Mouse (Mus musculus): ENCODE measurements at regions not wholly inside any gene's neighbourhood (a gene's known extent, or its start where the extent isn't known, plus 50 kb on each side); places are given as distances from the start of the nearest gene placed in this dataset.

DNA sequence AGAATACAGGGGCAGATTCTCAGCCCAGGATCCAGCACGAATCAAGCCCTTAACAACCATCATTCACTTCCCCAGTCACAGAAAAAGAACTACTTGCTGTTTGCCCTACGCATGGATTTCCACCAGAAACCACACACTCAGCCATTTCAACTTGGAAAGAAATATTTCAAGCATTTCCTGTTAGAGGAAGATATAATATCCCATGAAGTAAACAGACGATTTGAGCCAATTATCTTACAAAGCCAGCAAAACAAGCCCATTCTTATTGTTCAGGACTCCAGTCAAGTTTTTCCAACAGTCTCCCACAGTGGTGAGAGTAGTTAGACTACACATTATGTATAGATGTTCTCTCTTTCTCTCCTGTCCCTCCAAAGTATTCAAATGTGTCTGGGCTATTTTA lies 324.1 kb downstream of the Rnd3 start:
- 50% methylated on average over 3 of the region's 3 CpGs for WGBS
- TF ChIP-seq POLR2A (IDR thresholded peaks at IDR 0.05; ENCODE audit: insufficient read depth, low read depth, low read length) (no peak), CTCF (IDR thresholded peaks at IDR 0.05; ENCODE audit: insufficient read depth, low read depth, low read length) (no peak)
- no peaks in the 10 kb centered on the region for H3K4me1 ChIP-seq (ENCODE audit: control insufficient read depth, insufficient read depth, low read length)
- no peak overlapping the region for H3K27ac ChIP-seq (ENCODE audit: insufficient read depth, low read depth, low read length)
- H3K4me3 ChIP-seq (ENCODE audit: insufficient read depth, low read depth, low read length): no peak overlapping the region

DNA sequence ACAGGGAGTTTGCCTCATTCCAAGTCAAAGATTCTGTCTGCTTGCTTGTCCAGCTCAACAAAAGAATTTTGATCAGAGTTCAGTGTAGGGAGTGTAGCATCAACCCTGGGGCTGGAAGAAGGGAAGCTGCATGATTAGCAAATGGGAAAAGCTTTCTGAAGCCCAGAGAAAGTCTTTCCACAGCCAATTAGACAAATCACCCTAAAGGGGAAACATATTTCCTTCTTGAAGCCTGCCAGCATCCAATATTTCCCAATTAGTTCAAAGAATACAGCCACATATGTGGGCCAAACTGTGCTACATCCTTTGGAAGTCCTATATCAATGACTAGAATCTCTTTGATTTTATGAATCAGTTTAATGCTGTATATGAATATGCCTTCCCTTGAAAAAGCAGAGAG lies 326.2 kb downstream of the Rnd3 start:
- no peak overlapping the region for H3K27ac ChIP-seq (ENCODE audit: insufficient read depth, low read depth, low read length)
- TF ChIP-seq POLR2A (IDR thresholded peaks at IDR 0.05; ENCODE audit: insufficient read depth, low read depth, low read length) (no peak), CTCF (IDR thresholded peaks at IDR 0.05; ENCODE audit: insufficient read depth, low read depth, low read length) (no peak)
- no peak overlapping the region for H3K4me3 ChIP-seq (ENCODE audit: insufficient read depth, low read depth, low read length)
- H3K4me1 ChIP-seq (ENCODE audit: control insufficient read depth, insufficient read depth, low read length): no peaks in the 10 kb centered on the region

DNA sequence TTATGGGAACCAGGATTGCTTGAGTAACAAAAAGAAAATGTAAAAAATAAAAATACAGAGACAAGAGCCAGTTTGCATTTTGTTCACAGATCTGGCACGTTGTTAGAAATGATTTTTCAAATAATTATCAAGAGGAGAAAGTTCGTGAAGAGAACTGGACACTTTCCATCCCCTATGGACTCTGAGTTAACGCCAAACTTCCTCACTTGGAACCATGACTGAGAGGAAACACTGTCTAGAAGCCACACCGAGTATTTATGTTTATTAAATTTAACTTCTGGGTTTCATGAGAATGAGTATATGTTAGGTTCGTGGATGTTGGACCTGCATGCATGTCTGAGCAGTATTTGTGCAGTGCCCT lies 329.6 kb downstream of the Rnd3 start:
- 89% methylated on average over 5 of the region's 5 CpGs for WGBS
- TF ChIP-seq POLR2A (IDR thresholded peaks at IDR 0.05; ENCODE audit: insufficient read depth, low read depth, low read length): no peak
- no peak for TF ChIP-seq CTCF (IDR thresholded peaks at IDR 0.05; ENCODE audit: insufficient read depth, low read depth, low read length)
- no peak overlapping the region for H3K27ac ChIP-seq (ENCODE audit: insufficient read depth, low read depth, low read length)
- H3K4me3 ChIP-seq (ENCODE audit: insufficient read depth, low read depth, low read length): no peak overlapping the region
- H3K4me1 ChIP-seq (ENCODE audit: control insufficient read depth, insufficient read depth, low read length): no peaks in the 10 kb centered on the region

DNA sequence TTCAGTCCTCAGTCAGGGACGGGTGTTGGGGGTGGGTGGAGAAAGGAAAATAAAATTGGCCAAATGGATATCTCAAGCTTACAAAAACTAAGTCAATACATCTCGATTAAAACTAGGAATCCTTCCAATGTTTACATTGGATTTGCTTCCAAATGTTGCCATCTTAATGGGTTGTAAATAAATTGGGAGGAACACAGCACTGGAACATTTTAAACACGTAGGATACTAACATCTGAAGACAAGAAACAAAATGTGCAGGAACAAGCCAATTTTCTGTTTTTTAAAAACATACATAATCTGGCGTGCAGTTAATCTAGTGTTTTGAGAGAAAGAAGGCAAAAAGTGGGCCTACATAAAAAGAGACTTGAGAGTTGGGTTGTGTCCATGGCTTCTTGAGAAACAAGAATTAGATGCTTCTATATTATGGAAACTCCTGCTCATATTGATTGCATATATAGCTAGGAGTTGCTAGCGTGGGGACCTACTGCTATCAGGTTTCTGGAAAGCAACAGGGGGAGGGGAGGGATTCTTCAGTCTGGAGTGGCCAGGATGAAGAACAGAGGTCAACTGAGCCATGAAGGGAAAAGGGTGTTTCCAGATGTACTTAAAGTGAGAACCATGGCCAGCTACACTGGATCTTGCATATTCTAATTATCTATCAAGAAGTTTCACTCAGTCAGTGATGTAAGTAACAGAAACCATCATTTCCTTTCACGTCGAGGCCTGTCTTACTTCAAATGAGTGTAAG lies 330.2 kb downstream of the Rnd3 start:
- Histone ChIP-seq H3K4me3 (ENCODE audit: insufficient read depth, low read depth, low read length) (no peak overlapping the region), H3K4me1 (ENCODE audit: control insufficient read depth, insufficient read depth, low read length) (no peaks in the 10 kb centered on the region), H3K27ac (ENCODE audit: insufficient read depth, low read depth, low read length) (no peak overlapping the region)
- 82% methylated on average over 7 of the region's 7 CpGs for WGBS
- TF ChIP-seq CTCF (IDR thresholded peaks at IDR 0.05; ENCODE audit: insufficient read depth, low read depth, low read length) (no peak), POLR2A (IDR thresholded peaks at IDR 0.05; ENCODE audit: insufficient read depth, low read depth, low read length) (no peak)

DNA sequence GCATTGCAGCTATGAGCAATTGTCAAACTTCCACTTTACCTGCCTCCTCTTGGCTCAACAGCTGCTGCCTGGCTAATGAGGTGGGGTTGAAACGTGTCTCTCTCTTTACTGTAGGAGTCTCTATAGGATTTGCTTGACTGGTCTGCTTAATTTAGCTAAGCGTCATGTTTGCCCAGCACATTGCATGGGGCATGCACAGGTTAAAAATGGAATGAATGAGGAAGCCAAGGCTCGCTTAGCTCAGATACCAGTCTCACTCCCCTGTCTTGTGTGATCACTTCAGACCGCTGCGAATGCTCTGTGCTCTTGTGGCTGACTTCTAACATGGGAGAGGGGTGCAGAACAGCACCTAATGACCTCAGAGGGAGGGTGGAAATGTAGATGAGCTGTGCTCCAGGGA lies 332.5 kb downstream of the Rnd3 start:
- no peaks in the 10 kb centered on the region for H3K4me1 ChIP-seq (ENCODE audit: control insufficient read depth, insufficient read depth, low read length)
- 95% methylated on average over 5 of the region's 5 CpGs for WGBS
- no peak overlapping the region for H3K4me3 ChIP-seq (ENCODE audit: insufficient read depth, low read depth, low read length)
- no peak for TF ChIP-seq CTCF (IDR thresholded peaks at IDR 0.05; ENCODE audit: insufficient read depth, low read depth, low read length)
- TF ChIP-seq POLR2A (IDR thresholded peaks at IDR 0.05; ENCODE audit: insufficient read depth, low read depth, low read length): no peak
- no peak overlapping the region for H3K27ac ChIP-seq (ENCODE audit: insufficient read depth, low read depth, low read length)

DNA sequence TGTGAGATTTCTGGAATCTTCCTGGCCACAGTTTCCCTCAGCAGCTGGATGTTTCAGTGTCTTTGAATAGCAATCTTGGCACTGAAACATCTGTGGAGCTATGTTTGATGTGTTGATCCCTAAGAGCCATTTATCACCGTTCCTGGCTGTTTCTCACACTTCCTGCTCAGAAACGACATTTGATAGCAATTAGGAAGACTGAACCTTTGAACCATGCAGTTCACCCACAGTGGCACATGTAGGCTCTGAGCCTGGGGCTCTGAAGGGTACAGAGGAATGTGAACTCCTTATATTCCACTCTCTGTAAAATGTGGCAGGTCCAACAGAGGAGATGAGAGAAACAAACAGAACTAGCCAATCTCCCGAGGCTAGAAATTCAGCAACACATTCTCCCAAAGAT lies 333.4 kb downstream of the Rnd3 start:
- TF ChIP-seq POLR2A (IDR thresholded peaks at IDR 0.05; ENCODE audit: insufficient read depth, low read depth, low read length) (no peak), CTCF (IDR thresholded peaks at IDR 0.05; ENCODE audit: insufficient read depth, low read depth, low read length) (no peak)
- no peak overlapping the region for H3K4me3 ChIP-seq (ENCODE audit: insufficient read depth, low read depth, low read length)
- no peaks in the 10 kb centered on the region for H3K4me1 ChIP-seq (ENCODE audit: control insufficient read depth, insufficient read depth, low read length)
- H3K27ac ChIP-seq (ENCODE audit: insufficient read depth, low read depth, low read length): no peak overlapping the region
- WGBS: 54% methylated on average over 3 of the region's 3 CpGs

DNA sequence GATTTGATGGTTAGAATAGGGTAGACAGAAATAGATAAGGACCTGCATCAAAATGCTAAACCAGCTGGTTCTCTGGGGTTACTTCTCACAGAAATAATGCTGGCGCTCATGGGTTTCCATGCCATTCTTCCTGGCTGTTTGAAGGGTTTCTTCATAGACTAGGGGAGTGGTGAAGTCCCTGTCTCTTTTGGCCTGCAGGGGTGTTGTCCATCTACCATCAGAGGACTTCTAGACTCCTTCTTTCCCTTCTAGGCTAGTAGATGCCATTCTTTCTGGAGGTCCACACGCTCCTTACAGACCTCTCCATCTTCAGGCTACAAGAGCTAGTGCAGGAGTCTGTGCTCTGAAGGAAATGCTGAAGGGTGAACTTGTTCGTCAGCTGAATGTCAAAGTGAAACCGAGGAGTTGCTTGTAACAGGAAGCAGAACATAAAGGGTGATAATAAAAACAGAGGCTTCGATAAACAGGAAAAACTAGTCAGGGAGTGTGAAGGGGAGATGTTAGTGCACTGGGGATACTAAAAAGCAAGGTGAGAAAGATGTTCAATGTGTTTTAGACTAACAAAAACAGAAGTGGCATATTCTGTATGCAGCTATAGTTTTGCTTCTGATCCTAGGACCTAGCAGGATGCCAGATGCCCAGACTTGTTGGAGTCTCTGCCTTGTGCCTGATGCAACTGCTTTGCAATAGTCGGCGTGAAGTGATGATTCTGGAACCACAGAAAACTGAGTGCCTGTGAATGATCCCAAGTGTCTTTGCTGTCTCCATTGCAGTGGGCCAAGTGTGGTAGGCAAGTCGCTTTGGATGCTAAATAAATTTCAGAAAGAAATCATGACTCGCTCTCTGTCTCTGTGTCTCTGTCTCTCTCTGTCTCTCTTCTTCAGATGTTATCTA lies 335.1 kb downstream of the Rnd3 start:
- no peak for TF ChIP-seq POLR2A (IDR thresholded peaks at IDR 0.05; ENCODE audit: insufficient read depth, low read depth, low read length)
- no peak for TF ChIP-seq CTCF (IDR thresholded peaks at IDR 0.05; ENCODE audit: insufficient read depth, low read depth, low read length)
- H3K4me1 ChIP-seq (ENCODE audit: control insufficient read depth, insufficient read depth, low read length): no peaks in the 10 kb centered on the region
- 87% methylated on average over 9 of the region's 9 CpGs for WGBS
- no peak overlapping the region for H3K4me3 ChIP-seq (ENCODE audit: insufficient read depth, low read depth, low read length)
- no peak overlapping the region for H3K27ac ChIP-seq (ENCODE audit: insufficient read depth, low read depth, low read length)

DNA sequence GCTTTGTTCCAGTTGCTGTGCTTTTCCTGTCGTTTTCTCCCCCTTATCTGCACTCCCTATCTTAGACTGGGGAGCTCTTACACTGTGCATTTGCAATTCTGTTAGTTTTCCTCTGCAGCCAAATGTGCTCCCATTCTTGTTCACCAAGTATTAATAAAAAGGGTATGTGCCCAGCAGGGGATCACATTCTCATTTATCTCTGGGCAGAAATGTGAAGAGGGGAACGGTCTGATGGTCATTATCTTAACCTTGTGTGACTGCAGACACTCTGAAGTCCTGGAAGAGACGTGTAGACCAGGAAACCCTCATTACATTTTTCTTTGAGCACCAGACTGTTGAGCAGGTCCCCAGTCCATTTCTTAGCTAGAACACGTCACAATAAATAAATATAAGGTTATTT lies 336.6 kb downstream of the Rnd3 start:
- Histone ChIP-seq H3K27ac (ENCODE audit: insufficient read depth, low read depth, low read length) (no peak overlapping the region), H3K4me1 (ENCODE audit: control insufficient read depth, insufficient read depth, low read length) (no peaks in the 10 kb centered on the region), H3K4me3 (ENCODE audit: insufficient read depth, low read depth, low read length) (no peak overlapping the region)
- TF ChIP-seq POLR2A (IDR thresholded peaks at IDR 0.05; ENCODE audit: insufficient read depth, low read depth, low read length) (no peak), CTCF (IDR thresholded peaks at IDR 0.05; ENCODE audit: insufficient read depth, low read depth, low read length) (no peak)
- 74% methylated on average over 4 of the region's 4 CpGs for WGBS

DNA sequence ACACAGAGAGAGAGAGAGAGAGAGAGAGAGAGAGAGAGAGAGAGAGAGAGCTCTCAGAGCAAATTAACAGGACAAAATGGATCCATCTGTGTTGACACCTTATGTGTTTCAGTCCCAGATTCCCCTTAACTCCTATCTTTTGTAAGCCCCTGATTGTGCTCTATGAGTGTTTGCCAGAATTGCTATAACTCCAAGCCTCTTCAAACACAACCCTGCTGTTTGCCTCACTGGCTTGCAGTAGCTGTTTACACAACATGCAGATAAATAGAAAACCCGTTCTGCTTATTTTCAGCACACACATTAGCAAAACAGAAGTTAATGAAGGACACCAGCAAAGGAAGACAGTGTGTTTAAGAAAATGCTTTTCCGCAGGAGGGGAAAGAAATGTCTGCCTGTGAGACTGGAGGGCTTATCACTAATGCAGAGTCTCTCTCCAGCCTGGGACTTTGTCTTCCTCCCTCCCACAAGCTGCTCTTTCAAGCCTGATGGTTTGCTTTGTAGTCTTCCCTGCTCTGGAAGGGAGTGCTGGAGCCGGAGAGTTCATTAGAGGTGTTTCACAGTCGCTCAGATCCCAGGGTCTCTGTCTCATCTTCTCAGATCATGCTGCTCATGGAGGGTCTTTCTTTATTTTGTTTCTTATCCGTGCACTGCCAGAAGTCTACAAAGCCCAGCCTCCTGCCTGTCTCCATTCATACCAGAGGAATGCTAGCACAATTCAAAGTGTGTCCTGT lies 338.4 kb downstream of the Rnd3 start:
- no peaks in the 10 kb centered on the region for H3K4me1 ChIP-seq (ENCODE audit: control insufficient read depth, insufficient read depth, low read length)
- TF ChIP-seq POLR2A (IDR thresholded peaks at IDR 0.05; ENCODE audit: insufficient read depth, low read depth, low read length) (no peak), CTCF (IDR thresholded peaks at IDR 0.05; ENCODE audit: insufficient read depth, low read depth, low read length) (no peak)
- no peak overlapping the region for H3K4me3 ChIP-seq (ENCODE audit: insufficient read depth, low read depth, low read length)
- 35% methylated on average over 5 of the region's 5 CpGs for WGBS
- no peak overlapping the region for H3K27ac ChIP-seq (ENCODE audit: insufficient read depth, low read depth, low read length)
